Mouse (Mus musculus): ENCODE results near the gene Phf10.
"Not testable (repeated sequence)": the region's sequence is repeated elsewhere in the genome, so short reads cannot be mapped to it uniquely, and the experiment has no call there.

- TF ChIP-seq CTCF (IDR thresholded peaks at IDR 0.05; ENCODE audit: insufficient read depth, low read length); POLR2A (IDR thresholded peaks at IDR 0.05; ENCODE audit: borderline replicate concordance, extremely low read depth, low read depth, low read length): not testable (repeated sequence)
Observed at GRCm38 (mm10) chr17:14968373-14968913, 7.4 kb upstream of the Phf10 start.

Measured in lung, adult 2 months (tissue).